Mouse (Mus musculus) fibroblast of lung, adult 2 months (primary cell): ENCODE results near the gene Ccdc121.

ENCODE experiments used
- DNase-seq: peaks from one replicate; pipeline ENCODE4 v3.0.0-alpha.2; 2011; ENCODE audit warnings: low read depth

Ccdc121 gene

DNA sequence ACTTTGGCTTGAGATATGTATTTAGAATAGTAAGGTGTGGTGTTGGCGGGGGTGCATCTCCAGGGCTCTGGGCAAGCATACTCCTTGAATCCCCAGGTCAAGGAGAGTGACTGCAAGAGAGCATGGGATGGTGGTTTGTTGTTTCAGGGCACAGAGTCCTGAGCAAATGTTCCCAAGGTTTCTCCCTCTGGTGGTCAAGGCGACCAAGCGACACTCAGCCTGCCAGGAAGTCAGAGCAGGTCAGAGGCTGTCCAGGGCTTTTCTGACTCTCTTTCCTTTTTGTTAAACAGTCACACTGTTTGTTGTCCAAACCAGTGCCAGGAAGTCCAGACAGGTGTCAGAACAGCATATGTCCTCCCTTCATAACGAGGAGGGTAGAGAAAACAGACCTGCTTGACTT, at the start of gene Ccdc121:
Gene Ccdc121, minus strand, starts transcription at position 145 of the 400 bp plus-strand sequence.
- no peak for DNase-seq

- DNase-seq = no peak
Observed at GRCm38 (mm10) chr1:181560325-181560724, 49.1 kb upstream of the Ccdc121 start.

- no peak for DNase-seq
Observed at GRCm38 (mm10) chr1:181559655-181560054, 48.4 kb upstream of the Ccdc121 start.

GRCm38 (mm10) chr1:181555475-181555874, 44.2 kb upstream of the Ccdc121 start:
- no peak for DNase-seq

DNA sequence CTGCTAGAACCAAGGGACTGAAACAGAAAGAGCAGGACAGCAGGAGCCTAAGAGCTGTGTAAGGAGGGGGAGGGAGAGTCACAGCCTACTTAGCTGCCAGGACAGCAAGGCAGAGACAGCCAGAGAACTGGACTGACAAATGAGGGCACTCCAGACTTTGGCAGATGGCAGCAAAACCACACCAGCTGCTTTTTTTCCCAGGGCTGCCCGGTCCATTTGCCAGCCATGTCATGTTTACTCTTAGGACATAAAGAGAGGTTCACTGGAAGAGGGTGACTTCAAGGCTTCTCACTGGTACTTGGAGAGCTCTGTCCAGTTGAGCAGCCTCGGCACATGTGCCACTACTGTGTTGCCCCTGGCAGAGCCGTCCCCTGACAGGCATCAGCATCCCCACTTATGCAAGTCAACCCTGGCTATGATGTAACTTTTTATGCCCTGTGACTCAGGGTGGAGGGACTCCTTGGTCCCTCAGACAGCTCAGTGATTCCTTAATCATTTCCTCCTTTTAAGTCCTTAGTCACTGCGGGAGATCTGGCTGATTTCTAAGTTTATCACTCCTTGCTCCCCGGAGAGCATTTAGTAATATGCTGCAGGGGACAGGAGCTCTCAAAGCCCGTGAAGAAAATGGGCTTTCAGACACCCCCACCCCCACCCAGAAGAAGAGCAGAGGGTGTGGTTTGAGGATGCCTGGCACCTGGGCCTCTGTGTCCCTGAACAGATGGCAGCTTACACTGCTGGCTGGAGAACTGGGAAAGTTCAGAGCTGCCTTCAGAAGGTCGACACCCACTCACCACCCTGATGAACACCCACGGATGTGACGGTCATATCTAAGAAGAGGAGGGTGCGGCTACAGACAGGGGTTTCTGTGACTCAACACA, 41.5 kb upstream of the Ccdc121 start:
- no peak for DNase-seq

- DNase-seq = no peak
Observed at GRCm38 (mm10) chr1:181550826-181551225, 39.6 kb upstream of the Ccdc121 start.

DNA sequence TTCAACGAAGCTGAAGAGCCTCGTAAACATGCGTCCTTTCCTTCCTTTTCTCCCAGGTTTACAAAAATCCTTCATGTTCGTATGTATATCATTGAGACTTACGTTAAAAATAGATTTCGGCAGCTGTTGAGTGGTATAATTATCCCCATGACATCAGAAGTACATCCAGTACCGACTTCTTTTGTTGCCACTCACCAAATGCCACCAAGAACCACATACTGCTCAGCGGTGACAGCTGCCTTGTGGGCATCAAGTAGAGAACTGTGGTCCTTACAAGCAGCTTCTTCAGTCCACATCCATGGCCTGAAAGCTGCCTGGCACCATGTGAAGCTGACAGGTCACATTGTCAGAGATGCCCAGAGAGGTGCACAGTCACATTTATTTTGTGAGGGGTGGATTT, 38.7 kb upstream of the Ccdc121 start:
- DNase-seq = no peak

DNA sequence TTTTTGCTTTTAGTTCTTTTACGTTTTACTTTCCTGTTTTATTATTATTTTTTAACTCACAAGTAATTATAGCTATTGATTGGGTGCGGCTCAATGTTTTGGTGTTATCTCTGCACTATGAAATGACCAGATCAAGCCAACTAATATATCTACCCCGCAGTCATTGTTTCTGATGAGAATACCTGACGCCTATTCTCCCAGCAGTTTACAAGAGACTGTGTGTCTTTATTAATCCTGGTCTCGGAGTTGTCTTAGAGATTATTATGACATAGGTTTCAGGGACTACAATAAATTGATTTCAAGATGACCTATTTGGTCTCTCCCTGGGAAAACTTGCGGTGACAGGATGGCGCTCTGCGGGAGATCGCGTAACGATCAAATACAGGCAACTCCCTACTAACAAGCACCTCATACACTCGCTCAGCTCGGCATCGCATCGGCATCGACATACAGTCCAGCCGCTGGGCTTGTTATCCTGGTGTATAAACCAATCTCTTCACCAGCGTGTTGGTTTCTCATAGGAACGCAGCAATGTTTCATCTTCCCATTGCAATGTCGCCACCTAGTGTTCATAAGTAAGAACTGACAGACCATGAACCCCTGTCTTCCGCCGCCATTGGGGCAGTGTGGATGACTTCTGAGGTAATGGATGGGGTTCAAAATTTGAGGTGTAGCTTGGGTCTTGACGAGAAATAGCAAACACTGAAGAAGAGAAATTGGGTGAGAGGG, 34.0 kb upstream of the Ccdc121 start:
- no peak for DNase-seq

GRCm38 (mm10) chr1:181543711-181544383, 32.6 kb upstream of the Ccdc121 start:
- no peak for DNase-seq

- no peak for DNase-seq
Observed at GRCm38 (mm10) chr1:181539846-181540769, 28.9 kb upstream of the Ccdc121 start.

GRCm38 (mm10) chr1:181537627-181538525, 26.6 kb upstream of the Ccdc121 start:
- DNase-seq = no peak

- DNase-seq = no peak
Observed at GRCm38 (mm10) chr1:181535165-181535873, 24.1 kb upstream of the Ccdc121 start.

- peak; percentile 85 for DNase-seq
Observed at GRCm38 (mm10) chr1:181529368-181529767, 18.1 kb upstream of the Ccdc121 start.

GRCm38 (mm10) chr1:181525996-181526395, 14.7 kb upstream of the Ccdc121 start:
- no peak for DNase-seq

DNA sequence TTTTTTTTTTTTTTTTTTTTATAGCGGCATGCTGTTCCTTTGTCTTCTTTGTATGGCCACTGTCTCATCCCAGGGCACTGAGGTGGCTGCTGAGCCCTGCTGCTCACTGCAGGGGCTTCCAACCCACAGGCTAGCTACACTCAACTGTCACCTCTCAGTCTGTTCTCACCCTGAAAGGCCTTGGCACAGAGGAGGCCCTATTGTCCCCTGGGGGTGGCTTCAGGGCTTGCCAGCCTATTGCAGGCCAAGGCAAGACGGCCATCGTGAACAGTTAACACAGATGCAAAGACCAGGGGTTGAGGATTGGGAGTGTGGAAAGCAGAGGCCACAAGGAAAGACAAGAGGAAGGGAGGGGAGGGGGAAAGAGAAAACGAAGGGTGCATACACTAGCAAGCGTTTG, 12.6 kb upstream of the Ccdc121 start:
- DNase-seq = no peak

DNA sequence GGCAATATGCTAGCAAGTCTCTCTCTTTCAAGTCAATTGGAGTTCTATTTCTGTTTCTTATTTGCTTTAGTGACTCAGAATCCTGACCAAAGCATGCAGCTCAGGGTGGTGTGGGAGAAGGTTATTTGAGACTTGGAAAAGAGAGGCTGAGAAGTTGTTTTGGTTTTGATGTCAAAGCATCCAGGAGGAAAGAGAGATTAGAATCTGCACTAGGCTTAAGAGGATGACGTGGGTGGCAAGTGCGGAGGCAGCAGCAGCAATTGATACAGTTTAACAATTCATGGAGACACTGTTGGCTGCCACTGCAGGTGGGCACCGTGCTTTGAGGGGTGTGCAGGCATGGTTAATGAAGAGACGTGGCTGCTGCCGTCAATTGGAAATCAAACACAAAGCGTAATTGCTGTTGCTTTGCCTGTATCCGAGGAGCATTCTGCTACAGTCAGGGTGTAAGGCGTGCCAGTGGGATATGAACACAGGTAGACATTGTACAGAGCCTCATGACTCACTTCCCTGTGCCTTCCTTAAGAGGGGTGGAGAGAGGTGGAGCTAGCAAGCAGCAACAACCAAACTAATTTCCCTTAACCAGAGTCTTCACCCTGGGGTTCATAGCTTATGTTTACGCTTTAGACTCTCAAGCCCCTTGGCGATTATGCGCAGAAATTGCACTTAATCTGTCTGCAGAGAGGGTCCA, 10.3 kb upstream of the Ccdc121 start:
- peak; percentile 79 for DNase-seq

DNA sequence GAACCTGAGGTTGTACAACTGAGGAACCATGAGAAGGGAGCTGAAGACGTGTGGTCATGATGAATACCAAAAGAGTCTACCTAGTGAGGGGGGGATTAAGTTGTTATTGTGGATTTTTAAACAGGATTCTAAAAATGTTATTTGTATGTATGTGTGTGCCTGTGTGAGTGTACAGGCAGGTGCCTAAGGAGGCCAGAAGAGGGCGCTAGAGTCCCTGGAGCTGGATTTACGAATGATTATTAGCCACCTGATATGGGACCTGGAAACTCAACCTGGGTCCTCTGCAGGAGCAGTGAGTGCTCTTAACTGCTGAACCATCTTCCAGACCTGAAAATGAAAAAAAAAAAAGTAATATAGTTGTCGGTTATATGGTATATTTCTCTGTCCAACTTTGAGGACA, 7.9 kb upstream of the Ccdc121 start:
- no peak for DNase-seq

- DNase-seq = no peak
Observed at GRCm38 (mm10) chr1:181518046-181518445, 6.8 kb upstream of the Ccdc121 start.

GRCm38 (mm10) chr1:181512430-181513129, 1.3 kb upstream of the Ccdc121 start:
- no peak for DNase-seq
